Mouse (Mus musculus) embryonic facial prominence, embryonic 12.5 days (tissue): ENCODE measurements around the gene Tmem109. TPM values are rescaled to one million over a fixed set of nuclear protein-coding genes. Genes with fewer than 3 reads are reported as not detected.
A peak's percentile ranks its signal among the peaks of the same experiment; 100 is the strongest.

Experiments
- ATAC-seq: fragments of 200-750 bp; cut with Nextera tagmentation; 2 replicates; pipeline ENCODE4 v1.8.0; 2017; ENCODE audit not compliant: insufficient number of reproducible peaks, insufficient read depth, low FRiP score, low TSS enrichment
- H3K27ac ChIP-seq: fragments of 300-500 bp; sonication (generic); 2 replicates; pipeline ENCODE4 v1.5.1; 2016; ENCODE audit warnings: mild to moderate bottlenecking
- H3K27me3 ChIP-seq: fragments of 300-500 bp; sonication (generic); 2 replicates; pipeline ENCODE4 v1.6.1; 2016; ENCODE audit warnings: mild to moderate bottlenecking, moderate library complexity
- H3K36me3 ChIP-seq: fragments of 300-500 bp; sonication (generic); 2 replicates; pipeline ENCODE4 v1.6.1; 2016; ENCODE audit warnings: mild to moderate bottlenecking
- H3K4me1 ChIP-seq: fragments of 300-500 bp; sonication (generic); 2 replicates; pipeline ENCODE4 v1.6.1; 2016
- H3K4me2 ChIP-seq: fragments of 300-500 bp; sonication (generic); replicated peaks from 2 replicates; pipeline ENCODE4 v1.6.1; 2016; ENCODE audit warnings: mild to moderate bottlenecking, moderate library complexity
- H3K4me3 ChIP-seq: fragments of 300-500 bp; sonication (generic); 2 replicates; pipeline ENCODE4 v1.5.1; 2016; ENCODE audit warnings: mild to moderate bottlenecking
- H3K9ac ChIP-seq: fragments of 300-500 bp; sonication (generic); 2 replicates; pipeline ENCODE4 v1.6.1; 2016; ENCODE audit warnings: mild to moderate bottlenecking, moderate library complexity
- H3K9me3 ChIP-seq: fragments of 300-500 bp; sonication (generic); 2 replicates; pipeline ENCODE4 v1.6.1; 2016; ENCODE audit warnings: mild to moderate bottlenecking, moderate library complexity
- WGBS: fragments of 180-500 bp; shearing (Covaris S2); methylation state at CpG from one replicate; pipeline ENCODE4 v1.1.7; 2016; 5-methylcytosine and 5-hydroxymethylcytosine counted together
- polyA plus RNA-seq: library from polyadenylated mRNA; unstranded; fragments of >200 nt; fragmentation: Nextera tagmentation; extraction: Ambion mirVana; gene quantifications from 2 replicates; pipeline ENCODE4 v1.2.1, GENCODE M21; 2016

The Tmem109 gene
- polyA plus RNA-seq, 1 experiment from 2014 or later = 73.2 TPM

GRCm38 (mm10) chr19:10909087-10909721, 27.4 kb upstream of the Tmem109 start:
- no peak for ATAC-seq
- H3K27me3 ChIP-seq = no peaks in the 10 kb centered on the region
- no peak overlapping the region for H3K4me3 ChIP-seq
- WGBS = 70% methylated on average over 6 of the region's 6 CpGs
- no peaks in the 10 kb centered on the region for H3K9me3 ChIP-seq
- H3K4me1 ChIP-seq = no peaks in the 10 kb centered on the region
- peak overlapping the region; percentile 74 for H3K27ac ChIP-seq
- H3K9ac ChIP-seq = no peak overlapping the region
- H3K4me2 ChIP-seq = no peak overlapping the region
- H3K36me3 ChIP-seq = peaks cover 43% of the 10 kb centered on the region

GRCm38 (mm10) chr19:10907891-10908290, 26.1 kb upstream of the Tmem109 start:
- Histone ChIP-seq H3K9ac (no peak overlapping the region), H3K4me3 (no peak overlapping the region), H3K4me1 (no peaks in the 10 kb centered on the region), H3K27me3 (no peaks in the 10 kb centered on the region), H3K36me3 (peaks cover 56% of the 10 kb centered on the region), H3K9me3 (no peaks in the 10 kb centered on the region), H3K4me2 (no peak overlapping the region), H3K27ac (no peak overlapping the region)
- 53% methylated on average over 3 of the region's 3 CpGs for WGBS
- no peak for ATAC-seq

- Histone ChIP-seq H3K9me3 (no peaks in the 10 kb centered on the region), H3K9ac (no peak overlapping the region), H3K27ac (peak overlapping the region; percentile 68), H3K4me1 (no peaks in the 10 kb centered on the region), H3K27me3 (no peaks in the 10 kb centered on the region), H3K4me2 (no peak overlapping the region), H3K4me3 (no peak overlapping the region), H3K36me3 (peaks cover 78% of the 10 kb centered on the region)
- ATAC-seq = no peak
- 87% methylated on average over 5 of the region's 5 CpGs for WGBS
These were observed 23.9 kb upstream of the Tmem109 start for GRCm38 (mm10) chr19:10905728-10906000.

- no peak overlapping the region for H3K4me2 ChIP-seq
- WGBS = 57% methylated on average over 7 of the region's 7 CpGs
- H3K36me3 ChIP-seq = peaks cover 83% of the 10 kb centered on the region
- H3K9ac ChIP-seq = no peak overlapping the region
- H3K9me3 ChIP-seq = no peaks in the 10 kb centered on the region
- no peak overlapping the region for H3K4me3 ChIP-seq
- H3K27ac ChIP-seq = peak overlapping the region; percentile 68
- no peaks in the 10 kb centered on the region for H3K27me3 ChIP-seq
- ATAC-seq = peak; percentile 73; the same call in 1 of the 2 replicates
- no peaks in the 10 kb centered on the region for H3K4me1 ChIP-seq
These were observed 23.3 kb upstream of the Tmem109 start for GRCm38 (mm10) chr19:10904927-10905727.

- H3K9me3 ChIP-seq = no peaks in the 10 kb centered on the region
- no peaks in the 10 kb centered on the region for H3K4me1 ChIP-seq
- no peak overlapping the region for H3K4me2 ChIP-seq
- WGBS = 93% methylated on average over 5 of the region's 5 CpGs
- H3K9ac ChIP-seq = no peak overlapping the region
- peaks cover 89% of the 10 kb centered on the region for H3K36me3 ChIP-seq
- peak overlapping the region; percentile 55; the same call in 1 of the 2 replicates for H3K27ac ChIP-seq
- H3K27me3 ChIP-seq = no peaks in the 10 kb centered on the region
- H3K4me3 ChIP-seq = no peak overlapping the region
- ATAC-seq = no peak
These were observed 22.7 kb upstream of the Tmem109 start for GRCm38 (mm10) chr19:10904512-10904911.

- Histone ChIP-seq H3K9ac (no peak overlapping the region), H3K36me3 (peaks cover 86% of the 10 kb centered on the region)
- ATAC-seq = no peak
These were observed 19.2 kb upstream of the Tmem109 start for GRCm38 (mm10) chr19:10901046-10901445.

GRCm38 (mm10) chr19:10900315-10900714, 18.5 kb upstream of the Tmem109 start:
- H3K4me1 ChIP-seq = peaks cover 12% of the 10 kb centered on the region
- ATAC-seq = no peak
- no peak overlapping the region for H3K4me3 ChIP-seq
- H3K9me3 ChIP-seq = no peaks in the 10 kb centered on the region
- H3K27ac ChIP-seq = no peak overlapping the region
- H3K9ac ChIP-seq = no peak overlapping the region
- no peak overlapping the region for H3K4me2 ChIP-seq
- peaks cover 79% of the 10 kb centered on the region for H3K36me3 ChIP-seq
- 84% methylated on average over 6 of the region's 6 CpGs for WGBS
- no peaks in the 10 kb centered on the region for H3K27me3 ChIP-seq

More at GRCm38 (mm10) chr19:10901046-10901445, 19.2 kb upstream of the Tmem109 start:
- no peak overlapping the region for H3K4me3 ChIP-seq
- WGBS = 91% methylated on average over 5 of the region's 5 CpGs
- peaks cover 9% of the 10 kb centered on the region for H3K4me1 ChIP-seq
- H3K4me2 ChIP-seq = no peak overlapping the region
- no peaks in the 10 kb centered on the region for H3K27me3 ChIP-seq
- no peaks in the 10 kb centered on the region for H3K9me3 ChIP-seq
- H3K27ac ChIP-seq = no peak overlapping the region

GRCm38 (mm10) chr19:10897491-10897890, 15.7 kb upstream of the Tmem109 start:
- Histone ChIP-seq H3K36me3 (peaks cover 51% of the 10 kb centered on the region), H3K4me1 (peaks cover 12% of the 10 kb centered on the region), H3K27me3 (no peaks in the 10 kb centered on the region), H3K4me2 (no peak overlapping the region), H3K9me3 (no peaks in the 10 kb centered on the region), H3K9ac (no peak overlapping the region), H3K27ac (no peak overlapping the region), H3K4me3 (no peak overlapping the region)
- ATAC-seq = no peak
- WGBS = 88% methylated on average over 8 of the region's 8 CpGs

- no peaks in the 10 kb centered on the region for H3K27me3 ChIP-seq
- peak overlapping the region; percentile 94 for H3K9ac ChIP-seq
- H3K27ac ChIP-seq = no peak overlapping the region
- ATAC-seq = no peak
- H3K36me3 ChIP-seq = peaks cover 44% of the 10 kb centered on the region
- H3K4me1 ChIP-seq = peaks cover 12% of the 10 kb centered on the region
- H3K9me3 ChIP-seq = no peaks in the 10 kb centered on the region
- H3K4me2 ChIP-seq = peak overlapping the region; percentile 80
- H3K4me3 ChIP-seq = peak overlapping the region; percentile 91; the same call in 1 of the 2 replicates
- 87% methylated on average over 7 of the region's 7 CpGs for WGBS
These were observed 15.0 kb upstream of the Tmem109 start for GRCm38 (mm10) chr19:10896849-10897248.

GRCm38 (mm10) chr19:10895708-10896107, 13.9 kb upstream of the Tmem109 start:
- WGBS = under 1% methylated on average over 16 of the region's 16 CpGs
- ATAC-seq = no peak
- H3K9me3 ChIP-seq = no peaks in the 10 kb centered on the region

GRCm38 (mm10) chr19:10895016-10895528, 13.3 kb upstream of the Tmem109 start, which contains the start of gene Prpf19:
Gene Prpf19, plus strand, starts transcription at chr19:10895231.
- Histone ChIP-seq H3K9me3 (no peaks in the 10 kb centered on the region), H3K4me2 (peak within 1 kb of the TSS; percentile 80), H3K36me3 (peaks cover 27% of the 10 kb centered on the region), H3K9ac (peak within 1 kb of the TSS; percentile 94), H3K27ac (peak within 1 kb of the TSS; percentile 94), H3K27me3 (no peaks in the 10 kb centered on the region), H3K4me1 (peaks cover 12% of the 10 kb centered on the region), H3K4me3 (peak within 1 kb of the TSS; percentile 91)
- ATAC-seq = peak; percentile 83
- under 1% methylated on average over 43 of the region's 43 CpGs for WGBS

More at GRCm38 (mm10) chr19:10895708-10896107, 13.9 kb upstream of the Tmem109 start:
- H3K27me3 ChIP-seq = no peaks in the 10 kb centered on the region
- peaks cover 12% of the 10 kb centered on the region for H3K4me1 ChIP-seq
- H3K4me2 ChIP-seq = peak overlapping the region; percentile 80
- H3K27ac ChIP-seq = peak overlapping the region; percentile 94
- H3K9ac ChIP-seq = peak overlapping the region; percentile 94
- H3K36me3 ChIP-seq = peaks cover 34% of the 10 kb centered on the region
- H3K4me3 ChIP-seq = peak overlapping the region; percentile 91

- Histone ChIP-seq H3K9me3 (no peaks in the 10 kb centered on the region), H3K9ac (no peak overlapping the region), H3K36me3 (0 out of 2 replicates have a peak, but pooled peaks cover under 1% of the 10 kb centered on the region), H3K27ac (no peak overlapping the region), H3K4me1 (peaks cover 12% of the 10 kb centered on the region), H3K27me3 (no peaks in the 10 kb centered on the region), H3K4me2 (no peak overlapping the region), H3K4me3 (no peak overlapping the region)
- ATAC-seq = no peak
- WGBS = 92% methylated on average over 3 of the region's 3 CpGs
These were observed 10.4 kb upstream of the Tmem109 start for GRCm38 (mm10) chr19:10892201-10892600.
